Mouse (Mus musculus) heart, postnatal 14 days (tissue): ENCODE results near the gene Dmtf1. TPM values are rescaled to one million over a fixed set of nuclear protein-coding genes. Genes with fewer than 3 reads are reported as not detected.

Experiments
- DNase-seq, 2 experiments: peaks; one replicate each; pipeline ENCODE4 v3.0.0; 2021 to 2022
- intact Hi-C: fragments of 180-260 bp; cut with DNase I; formaldehyde crosslinking; loops from one replicate; pipeline ENCODE4 v1.15.1; 2025
- total RNA-seq, 2 experiments: library from RNA; stranded (reverse); gene quantifications; 2 replicates each; pipeline ENCODE4 v1.2.3; 2021

Dmtf1 gene
- total RNA-seq, 2 experiments from 2014 or later: 17.2 to 17.3 TPM

DNA sequence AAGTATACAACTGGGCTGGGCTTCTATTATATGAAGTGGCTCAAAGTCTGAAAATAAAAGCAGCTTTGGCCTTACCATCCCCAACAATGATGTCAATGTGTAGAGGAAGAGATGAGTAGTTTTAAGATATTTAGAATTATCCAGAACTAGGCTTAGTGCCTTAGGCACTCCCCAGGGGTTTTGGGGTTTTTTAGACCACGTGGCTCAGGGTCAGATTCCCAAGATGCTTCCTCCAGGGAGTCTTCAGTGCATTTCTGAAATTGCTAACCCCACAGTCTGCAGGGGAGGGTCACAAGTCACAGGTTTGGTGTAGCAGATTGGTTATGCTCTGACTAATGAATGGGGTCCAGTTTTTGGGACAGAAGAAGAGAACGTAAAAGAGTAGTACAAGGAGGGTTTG is 50.3 kb downstream of the Dmtf1 start:
- intact Hi-C loops: loop anchor here (2.0 to 5.0 kb wide), 3 partner anchors 38 to 244 kb away; no protein-coding TSS in a partner anchor
- no peak for DNase-seq

DNA sequence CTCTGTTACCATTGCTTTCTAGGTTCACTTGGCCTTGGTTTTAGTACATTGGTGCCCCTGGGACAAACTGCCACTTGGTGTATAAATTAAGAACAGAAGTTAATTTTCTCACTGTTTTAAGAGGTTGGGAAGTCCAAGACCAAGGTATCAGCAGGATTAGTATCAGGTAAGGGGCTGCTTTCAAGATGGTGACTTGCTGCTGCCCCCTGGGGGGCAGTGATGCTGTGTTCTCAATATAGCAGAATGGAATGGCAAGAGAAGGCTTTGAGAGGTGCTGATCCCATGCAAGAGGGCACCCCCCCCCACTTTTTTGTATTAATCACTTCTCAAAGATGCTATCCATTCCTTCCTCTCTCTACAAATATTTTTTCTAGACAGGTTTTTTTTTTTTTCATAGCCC is 52.0 kb downstream of the Dmtf1 start:
- no peak for DNase-seq
- intact Hi-C loops: loop anchor here (5.0 kb wide), 1 partner anchor 48 kb away; no protein-coding TSS in a partner anchor

DNA sequence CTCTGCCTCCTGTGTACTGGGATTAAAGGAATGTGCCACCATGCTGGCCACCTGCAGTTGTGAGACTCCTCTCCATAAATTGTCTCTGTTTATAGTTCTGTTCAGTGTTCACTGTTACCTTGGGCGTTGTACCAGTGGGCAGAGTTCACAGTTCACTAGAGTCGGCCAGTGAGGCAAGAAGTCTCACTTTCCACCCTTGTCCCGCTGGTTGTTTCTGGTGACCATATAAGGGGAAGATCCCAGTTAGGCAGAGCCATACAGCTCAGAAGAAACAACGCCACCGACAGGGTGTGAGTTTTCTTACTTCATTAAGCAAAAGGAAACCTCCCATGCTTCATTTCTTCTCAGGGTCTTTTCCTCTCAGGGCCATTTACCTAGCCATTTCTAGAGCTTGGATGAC is 53.1 kb downstream of the Dmtf1 start:
- no peak for DNase-seq
- intact Hi-C loops: loop anchor here (5.0 kb wide), 1 partner anchor 49 kb away; no protein-coding TSS in a partner anchor

DNA sequence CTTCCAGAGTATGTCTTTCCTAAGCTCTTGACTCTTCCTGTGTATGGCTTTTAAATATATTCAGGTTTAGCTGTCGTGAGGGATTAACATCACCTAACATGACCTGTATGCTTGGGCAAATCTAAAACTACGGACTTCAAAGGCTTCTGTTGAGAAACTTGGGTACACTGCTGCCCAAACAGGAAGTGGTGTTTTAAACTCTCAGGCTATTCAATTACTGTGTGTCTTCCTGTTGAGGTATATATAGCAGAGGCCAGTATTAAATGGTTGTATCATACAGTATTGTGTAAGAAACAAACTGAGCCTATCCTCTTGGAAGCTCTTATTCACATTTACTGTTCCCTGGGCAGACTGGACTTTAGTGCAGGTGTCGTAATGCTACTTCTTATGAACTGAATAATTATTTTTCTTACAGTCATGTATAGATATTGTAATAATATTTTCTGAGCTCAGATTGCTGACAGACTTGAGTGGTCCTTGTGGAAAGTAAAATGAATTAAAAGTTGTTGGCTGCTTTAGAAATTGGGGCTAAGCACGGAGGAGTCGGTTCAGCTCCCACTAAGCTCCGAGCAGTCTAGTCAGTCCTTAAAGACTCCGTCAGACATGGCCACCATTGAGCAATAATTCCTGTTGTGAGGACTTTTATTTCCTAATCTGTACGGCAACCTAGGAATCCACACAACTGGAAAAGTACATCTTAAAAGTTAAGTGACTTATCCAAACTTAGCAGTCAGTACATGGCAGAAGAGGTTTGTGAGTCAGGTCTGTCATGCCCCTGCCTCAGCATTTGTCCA is 54.1 kb downstream of the Dmtf1 start:
- no peak for DNase-seq
- intact Hi-C loops: loop anchor here (5.0 kb wide), 1 partner anchor 50 kb away; no protein-coding TSS in a partner anchor

DNA sequence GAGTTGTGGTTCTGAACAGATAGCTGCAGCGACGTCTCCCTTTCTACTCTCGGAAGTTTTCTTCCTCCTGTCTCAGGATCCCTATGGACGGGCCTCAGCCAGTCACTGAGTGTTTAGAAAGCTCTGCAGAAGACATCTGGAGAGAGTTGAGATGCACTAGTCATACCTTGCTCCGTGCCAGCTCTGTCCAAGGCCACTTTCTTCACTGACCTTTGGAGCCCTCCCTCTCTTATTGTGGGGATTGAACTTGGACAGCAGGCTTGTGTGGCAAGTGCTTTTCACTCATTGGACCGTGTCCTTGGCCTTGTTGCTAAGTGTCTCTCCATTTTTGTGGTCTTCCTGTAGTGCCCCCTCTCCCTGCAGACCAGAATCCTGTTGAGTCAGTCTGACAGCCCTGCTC is 54.8 kb downstream of the Dmtf1 start:
- intact Hi-C loops: loop anchor here (5.0 kb wide), 1 partner anchor 50 kb away; no protein-coding TSS in a partner anchor
- DNase-seq: no peak

DNA sequence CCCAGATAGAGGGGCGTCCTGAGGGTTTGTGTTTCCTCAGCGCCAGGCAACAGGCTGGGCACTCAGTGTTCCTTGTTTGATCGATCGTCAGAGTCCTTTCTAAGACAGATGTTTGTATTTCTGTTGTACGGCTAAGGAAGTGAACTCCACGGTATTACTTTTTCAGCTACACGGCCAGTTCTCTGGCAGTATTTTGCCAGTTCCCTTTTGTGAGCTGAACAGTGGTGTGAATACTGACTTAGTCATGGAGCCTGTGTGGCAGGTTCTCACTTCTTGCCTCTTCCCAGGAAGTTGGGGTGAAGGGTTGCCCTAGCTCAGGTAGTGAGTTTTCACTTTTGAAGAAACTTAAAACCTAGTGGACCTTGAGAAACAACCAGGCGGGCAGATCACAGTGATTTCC is 57.6 kb downstream of the Dmtf1 start:
- no peak for DNase-seq

DNA sequence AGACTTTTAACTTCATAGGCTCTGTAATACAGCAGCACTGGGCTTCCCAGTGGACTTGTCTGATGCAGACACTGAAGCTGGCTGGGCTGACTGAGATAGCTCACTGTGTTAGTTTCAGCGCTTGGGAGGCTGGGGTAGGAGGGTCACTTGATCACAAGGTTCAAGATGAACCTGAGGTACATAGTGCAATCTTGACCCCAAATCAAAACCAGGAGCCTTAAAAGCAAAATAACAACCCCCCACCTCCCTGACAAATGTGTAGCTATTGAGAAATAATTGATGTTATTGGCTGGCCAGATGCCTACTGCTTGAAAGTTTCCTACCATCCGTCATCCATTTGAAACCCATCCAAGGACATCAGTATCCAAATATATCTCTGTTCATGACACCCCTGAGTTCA is 58.9 kb downstream of the Dmtf1 start:
- no peak for DNase-seq
- intact Hi-C loops: loop anchor here (2.0 kb wide), 1 partner anchor 106 kb away; the partner anchor contains the start of gene Crot

More for the DNA sequence above, 57.6 kb downstream of the Dmtf1 start:
- intact Hi-C loops: loop anchor here (2.0 kb wide), 1 partner anchor 107 kb away; the partner anchor contains the start of gene Crot

DNA sequence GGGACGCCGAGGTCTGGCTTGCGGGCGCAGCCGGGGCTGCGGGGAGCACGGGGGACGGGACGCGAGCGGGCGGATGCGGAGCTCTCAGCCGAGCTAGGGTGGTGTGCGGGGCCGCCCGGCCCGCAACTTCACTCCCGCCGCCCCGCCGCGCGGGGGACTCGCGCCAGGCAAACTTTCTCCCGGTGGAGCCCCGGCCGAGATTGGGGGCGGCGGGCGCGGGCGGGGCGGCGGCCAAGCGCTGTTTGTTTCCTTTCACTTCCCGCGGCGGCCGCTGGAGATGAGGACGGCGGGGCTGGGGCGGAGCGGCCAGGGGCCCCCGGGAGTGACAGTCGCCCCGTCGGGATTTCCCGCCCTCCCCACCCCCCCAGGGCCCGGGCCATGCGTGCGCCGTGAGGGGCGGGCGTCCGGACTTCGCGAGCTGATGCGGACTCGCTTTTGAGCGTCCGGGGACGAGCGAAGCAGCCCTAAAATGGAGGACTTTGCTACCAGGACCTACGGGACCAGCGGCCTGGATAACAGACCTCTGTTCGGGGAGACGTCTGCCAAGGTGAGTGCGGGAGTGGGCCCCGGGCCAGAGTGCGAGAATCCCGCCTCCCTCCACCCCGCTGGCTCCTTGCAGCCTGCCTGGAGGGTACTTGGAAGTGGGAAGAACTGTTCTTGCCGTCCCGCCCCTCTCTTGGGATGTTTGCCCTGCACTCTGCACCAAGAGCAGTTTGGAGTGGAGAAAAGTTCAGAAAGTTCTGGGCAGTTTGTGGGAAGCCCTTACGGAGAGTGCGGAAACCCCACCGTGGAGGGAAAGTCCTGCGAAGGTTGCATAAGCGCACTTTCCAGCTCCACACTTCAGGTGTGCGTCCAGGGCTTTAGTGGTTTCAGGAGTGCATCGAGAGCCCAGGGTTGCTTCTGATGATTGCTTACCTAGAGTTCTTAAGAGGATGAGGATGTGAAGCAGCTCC is 60.5 kb downstream of the Dmtf1 start:
- DNase-seq: peak; percentile 67 to 68
- intact Hi-C loops: no loop called here

DNA sequence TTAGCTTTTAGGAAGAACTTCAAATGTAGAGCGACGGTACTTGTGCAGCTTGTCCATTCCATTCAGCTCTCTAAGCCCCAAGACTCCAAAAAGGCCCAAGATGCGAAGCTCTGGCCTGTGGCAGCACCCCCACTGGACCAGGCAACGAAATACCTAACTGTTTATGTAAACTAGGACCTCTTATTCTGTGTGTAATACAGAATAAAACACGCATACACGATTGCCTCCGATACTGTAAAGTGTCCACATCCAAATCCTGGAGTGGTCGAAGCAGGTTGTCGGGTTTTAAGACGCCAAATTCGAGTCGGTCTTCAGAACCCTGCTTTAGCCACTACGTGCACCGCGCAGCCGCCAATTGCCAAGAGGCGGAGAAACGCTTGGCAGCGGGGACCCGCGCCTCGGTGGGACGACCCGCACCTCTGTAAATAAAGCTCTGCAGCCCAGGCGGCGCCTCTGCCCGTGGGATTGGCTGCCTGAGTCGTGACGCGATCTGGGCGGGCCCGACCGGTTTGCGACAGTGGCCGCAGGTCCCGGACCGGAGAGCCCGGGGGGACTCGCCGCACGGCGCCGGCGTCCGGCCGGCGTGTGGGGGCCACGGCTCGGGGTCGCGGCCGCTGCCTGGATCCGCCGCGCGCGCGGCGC is 61.2 kb downstream of the Dmtf1 start, which contains the start of gene Tmem243:
Tmem243 (plus strand) TSS at position 462 of the 642 bp plus-strand sequence.
- intact Hi-C loops: no loop called here
- peak; percentile 92 for DNase-seq

DNA sequence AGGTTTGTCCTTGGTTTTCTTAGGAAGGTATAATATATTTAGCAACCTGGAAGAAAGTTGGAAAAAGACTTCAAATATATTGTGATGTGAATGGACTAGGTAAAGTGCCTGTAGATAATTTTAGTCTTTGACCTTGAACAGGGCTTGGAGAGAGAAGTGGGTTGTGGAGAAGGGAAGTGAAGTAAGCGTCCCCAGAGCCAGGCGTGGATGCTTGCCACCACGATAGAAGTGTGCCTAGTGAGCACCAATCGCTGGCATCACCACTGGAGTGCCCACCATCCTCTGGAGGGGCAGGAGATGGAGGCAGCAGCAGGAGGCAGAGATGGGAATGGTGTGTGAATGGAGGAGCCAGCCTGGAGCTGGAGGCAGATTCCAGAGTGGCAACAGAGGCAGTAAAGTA is 68.1 kb downstream of the Dmtf1 start:
- intact Hi-C loops: no loop called here
- DNase-seq: no peak

DNA sequence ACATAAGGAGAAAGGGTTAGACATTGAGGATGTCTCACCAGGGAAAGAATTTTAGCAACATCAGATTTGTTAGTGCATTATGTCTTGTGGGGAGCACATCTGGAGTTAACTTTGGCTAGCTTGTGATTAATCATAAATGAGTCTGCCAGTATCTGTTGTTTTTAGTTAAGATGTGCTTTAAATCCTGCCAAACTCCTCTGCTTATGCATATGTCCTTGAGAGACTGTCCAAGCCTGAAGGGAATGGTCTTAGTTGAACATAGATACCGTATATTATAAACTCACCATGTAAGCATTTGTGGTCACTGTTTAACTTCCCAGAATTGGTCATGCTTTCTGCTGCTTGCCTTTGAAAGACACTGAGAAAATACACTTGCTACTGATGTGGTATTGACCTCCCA is 68.9 kb downstream of the Dmtf1 start:
- intact Hi-C loops: no loop called here
- DNase-seq: no peak

DNA sequence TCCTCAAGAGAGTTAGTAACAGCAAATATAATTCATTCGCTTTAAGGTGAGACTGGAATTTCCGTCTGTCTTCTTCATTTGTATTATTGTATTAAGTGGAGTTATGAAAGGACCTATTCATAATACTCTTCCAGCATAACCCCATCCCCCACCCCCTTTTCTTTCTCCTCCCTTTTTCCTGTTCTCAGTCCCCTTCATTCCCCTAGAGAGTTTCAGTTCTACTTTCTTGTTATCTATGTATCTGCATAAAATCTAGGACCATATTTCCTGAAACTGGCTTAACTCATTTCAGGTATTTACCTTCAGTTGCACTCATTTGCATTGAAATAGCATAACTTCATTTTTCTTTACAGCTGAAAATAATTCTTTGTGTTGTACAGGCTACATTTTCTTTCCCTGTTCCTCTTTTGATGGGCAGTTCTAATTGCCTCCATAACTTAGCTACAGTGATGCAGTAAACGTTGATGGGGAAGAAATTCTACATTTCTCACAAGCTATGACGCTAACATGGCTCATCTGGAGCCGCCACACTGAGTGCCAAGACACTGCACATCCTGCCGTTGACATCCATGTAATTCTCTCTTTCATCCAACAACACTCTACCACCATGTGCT is 71.0 kb downstream of the Dmtf1 start:
- intact Hi-C loops: no loop called here

DNA sequence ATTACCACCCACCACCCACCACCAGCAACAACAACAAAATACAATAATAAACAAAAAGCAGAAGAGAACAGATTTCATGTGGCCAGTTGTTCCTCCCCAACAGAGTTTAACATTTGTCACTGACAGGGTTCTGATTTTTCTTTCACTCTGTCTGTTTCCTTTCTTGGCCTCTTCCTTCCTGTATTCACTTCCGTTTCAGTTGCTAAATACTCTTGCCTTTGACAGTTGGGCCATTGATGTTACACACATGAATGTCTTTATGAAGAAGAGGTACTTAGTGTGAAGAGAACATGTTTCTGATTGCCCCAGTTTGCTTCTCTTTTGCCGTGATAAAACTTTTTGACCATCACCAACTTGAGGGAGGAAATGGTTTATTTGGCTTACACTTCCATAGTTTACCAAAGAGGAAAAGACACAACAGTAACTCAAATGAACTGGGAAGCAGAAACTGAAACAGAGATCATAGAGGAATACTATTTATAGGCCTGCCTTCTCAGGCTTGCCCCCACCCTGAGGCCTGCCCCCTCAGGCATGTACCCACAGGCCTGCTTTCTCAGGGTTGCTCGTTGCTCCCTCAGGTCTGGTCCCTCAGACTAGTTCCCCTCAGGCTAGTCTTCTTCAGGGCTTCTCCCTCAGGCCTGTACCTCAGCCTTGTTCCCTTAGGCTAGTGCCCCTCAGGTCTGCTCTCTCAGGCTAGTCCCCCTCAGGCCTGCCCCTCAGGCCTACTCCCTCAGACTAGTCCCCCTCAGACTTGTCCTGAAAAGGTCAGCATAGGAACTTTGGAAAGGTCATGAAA is 74.5 kb downstream of the Dmtf1 start:
- intact Hi-C loops: no loop called here
- no peak for DNase-seq

More for the DNA sequence above, 71.0 kb downstream of the Dmtf1 start:
- DNase-seq: no peak

DNA sequence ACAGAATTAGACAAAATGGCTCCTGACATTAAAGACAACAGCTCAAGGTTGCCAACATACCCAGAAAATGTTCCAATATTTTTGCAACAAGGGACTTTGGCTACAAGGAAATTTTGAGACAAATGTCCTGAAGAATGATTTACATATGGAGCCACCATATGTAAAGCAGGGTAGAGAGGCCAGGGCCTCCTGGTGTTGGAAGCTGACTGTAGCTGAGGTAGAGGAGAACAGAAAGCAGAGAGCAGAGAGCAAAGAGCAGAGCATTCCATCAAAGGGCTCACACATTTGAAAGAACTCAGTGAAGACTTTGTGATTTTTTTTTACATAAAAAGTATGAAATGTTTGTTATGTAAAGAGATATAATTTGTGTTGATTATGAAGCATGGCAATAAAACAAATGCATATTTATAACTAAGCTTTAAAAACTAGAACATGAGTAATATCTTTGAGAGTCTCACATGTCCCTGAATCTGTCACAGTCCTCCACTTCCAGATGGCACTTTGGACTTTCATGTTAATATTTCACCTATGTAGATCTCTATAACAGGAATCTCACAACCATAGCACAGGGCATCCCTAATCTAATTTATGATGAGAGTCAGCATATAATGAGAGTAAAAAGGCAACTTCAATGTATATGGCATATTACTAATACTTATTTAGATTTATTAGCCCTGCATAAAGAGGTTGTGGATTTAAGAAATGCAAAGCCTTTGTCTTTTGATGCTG is 81.6 kb downstream of the Dmtf1 start:
- intact Hi-C loops: loop anchor here (10.0 kb wide), 1 partner anchor 345 kb away; no protein-coding TSS in a partner anchor
- DNase-seq: no peak

DNA sequence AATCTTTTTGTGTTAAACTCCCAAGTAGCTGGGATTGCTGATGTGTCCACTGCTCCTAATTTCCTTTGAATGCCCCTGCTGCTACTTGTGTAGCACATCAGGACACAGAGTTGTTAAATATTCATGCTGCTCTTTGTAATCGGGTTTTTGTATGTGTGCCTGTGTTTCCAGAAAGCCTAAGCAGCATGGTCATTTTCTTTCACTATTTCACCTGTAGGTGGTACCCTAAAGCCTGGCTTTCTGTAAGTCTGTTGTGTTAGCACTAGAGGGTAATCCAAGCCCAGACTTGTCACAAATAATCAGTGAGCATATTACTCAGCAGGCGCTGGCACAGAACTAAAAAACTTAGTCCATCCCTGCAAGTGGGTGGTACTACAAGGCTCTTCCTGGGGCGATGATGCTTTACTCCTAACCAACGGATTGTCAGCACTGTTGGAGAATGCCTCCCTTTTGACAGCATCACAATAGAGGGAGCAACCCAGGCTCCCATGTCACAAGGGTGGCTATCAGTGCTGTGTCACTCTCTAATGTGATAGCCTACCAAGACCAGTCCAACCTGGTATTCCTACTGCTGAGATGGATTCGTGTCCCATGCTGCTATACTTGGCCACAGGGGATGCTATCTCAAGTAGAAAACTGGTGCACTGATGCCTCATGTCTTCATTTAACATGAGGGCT is 88.3 kb downstream of the Dmtf1 start:
- no peak for DNase-seq
- intact Hi-C loops: loop anchor here (2.0 to 10.0 kb wide), 2 partner anchors 37 to 351 kb away; no protein-coding TSS in a partner anchor

DNA sequence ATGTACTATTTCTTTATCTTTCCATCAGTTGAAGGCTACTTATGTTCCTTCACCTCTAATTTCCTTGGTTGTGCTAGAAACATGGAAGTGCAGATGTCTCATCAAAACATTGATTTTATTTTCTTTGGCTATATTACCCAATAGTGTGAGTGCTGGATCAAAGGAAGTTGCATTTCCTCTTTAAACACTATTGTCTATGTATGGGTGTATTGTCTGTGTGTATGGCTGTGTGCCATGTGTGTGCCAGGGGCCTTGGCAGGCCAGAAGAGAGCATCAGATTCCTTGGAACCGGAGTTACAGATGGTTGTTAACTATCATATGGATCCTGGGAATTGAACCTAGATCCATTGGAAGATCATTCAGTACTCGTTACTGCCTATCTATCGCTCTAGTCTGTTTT is 90.2 kb downstream of the Dmtf1 start:
- DNase-seq: no peak
- intact Hi-C loops: loop anchor here (10.0 kb wide), 1 partner anchor 353 kb away; no protein-coding TSS in a partner anchor

DNA sequence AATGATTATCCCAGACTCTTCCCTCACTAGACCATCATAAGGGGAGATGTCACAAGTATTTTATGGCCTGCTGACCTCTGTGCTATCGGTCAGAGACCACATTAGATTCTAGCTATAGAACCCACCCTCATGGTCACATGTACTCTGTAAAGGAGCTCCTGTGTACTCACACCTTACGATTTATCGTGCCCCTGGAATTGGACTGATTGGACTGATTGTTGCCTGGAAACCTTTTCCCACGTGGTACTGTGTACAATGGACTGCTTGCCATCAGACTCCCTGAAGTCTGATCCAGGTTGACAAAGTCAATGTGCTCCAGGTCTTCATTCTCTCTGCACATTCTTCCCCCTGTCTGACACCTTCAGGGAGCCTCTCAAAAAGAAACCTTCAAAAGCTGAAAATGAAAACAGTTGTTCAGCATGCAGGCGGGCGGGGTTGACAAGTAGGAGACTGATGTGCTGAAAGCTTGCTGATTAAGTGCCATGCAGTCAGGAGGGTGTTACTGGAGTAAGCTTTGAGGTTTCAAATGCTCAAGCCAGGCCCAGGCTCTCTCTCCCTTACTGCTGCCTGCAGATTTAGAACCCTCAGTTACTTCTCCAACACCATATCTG is 91.9 kb downstream of the Dmtf1 start:
- intact Hi-C loops: loop anchor here (10.0 kb wide), 1 partner anchor 355 kb away; no protein-coding TSS in a partner anchor
- DNase-seq: no peak
